Mouse (Mus musculus) embryo, embryonic 11 days (tissue): ENCODE measurements at regions not wholly inside any gene's neighbourhood (a gene's known extent, or its start where the extent isn't known, plus 50 kb on each side); places are given as distances from the start of the nearest gene placed in this dataset.

Source experiments
- DNase-seq: peaks from one replicate; pipeline ENCODE4 v3.0.0-alpha.2; 2015

DNA sequence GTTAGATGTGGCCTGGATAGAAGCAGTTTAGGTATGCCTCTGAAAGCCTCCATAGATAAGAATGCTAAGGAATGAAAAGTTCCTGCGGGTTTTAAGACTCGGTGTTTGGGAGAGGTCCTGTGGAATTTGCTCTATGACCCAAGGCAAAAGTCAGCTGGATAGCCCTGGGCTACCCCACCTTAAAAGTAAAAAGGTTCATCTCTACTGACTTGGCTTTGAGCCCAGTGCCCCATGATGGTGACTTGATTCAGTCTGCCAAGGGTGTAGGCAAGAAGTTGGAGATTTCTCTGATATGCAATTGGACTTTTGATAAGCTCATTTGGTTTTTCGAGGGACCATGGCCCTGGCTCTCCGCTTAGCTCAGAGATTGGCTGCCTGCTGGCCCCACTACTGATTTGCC lies 78.8 kb upstream of the Herc3 start:
- DNase-seq = no peak

DNA sequence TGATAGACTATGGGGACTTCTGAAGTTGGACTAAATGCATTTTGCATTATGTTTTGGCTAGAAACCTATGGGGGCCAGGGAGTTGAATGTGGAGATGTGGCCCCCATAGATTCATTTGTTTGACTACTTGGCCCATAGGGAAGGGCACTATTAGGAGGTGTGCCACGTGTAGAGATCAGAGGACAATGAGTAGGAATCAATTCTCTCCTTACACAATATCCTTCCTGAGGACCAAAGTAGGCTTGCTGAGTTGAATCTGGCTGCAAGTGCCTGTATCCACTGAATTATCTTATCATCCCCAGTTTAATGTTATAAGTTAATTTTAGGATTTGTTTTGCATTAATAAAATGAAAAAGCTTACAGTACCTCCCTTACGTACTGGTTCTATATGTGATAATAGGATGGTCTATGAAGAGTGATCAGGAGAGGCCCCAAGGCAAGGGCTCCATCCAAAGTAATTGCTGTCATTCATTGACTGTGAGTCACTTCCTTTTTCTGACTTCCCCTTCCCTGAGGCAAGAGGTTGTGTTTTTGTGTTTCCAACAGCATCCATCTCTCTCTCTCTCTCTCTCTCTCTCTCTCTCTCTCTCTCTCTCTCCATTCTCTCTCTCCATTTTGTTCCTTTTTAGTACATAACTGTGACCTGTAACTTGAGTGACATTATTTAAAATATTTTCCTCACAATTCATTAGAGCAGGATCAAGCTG lies 74.8 kb upstream of the Herc3 start:
- DNase-seq = no peak

DNA sequence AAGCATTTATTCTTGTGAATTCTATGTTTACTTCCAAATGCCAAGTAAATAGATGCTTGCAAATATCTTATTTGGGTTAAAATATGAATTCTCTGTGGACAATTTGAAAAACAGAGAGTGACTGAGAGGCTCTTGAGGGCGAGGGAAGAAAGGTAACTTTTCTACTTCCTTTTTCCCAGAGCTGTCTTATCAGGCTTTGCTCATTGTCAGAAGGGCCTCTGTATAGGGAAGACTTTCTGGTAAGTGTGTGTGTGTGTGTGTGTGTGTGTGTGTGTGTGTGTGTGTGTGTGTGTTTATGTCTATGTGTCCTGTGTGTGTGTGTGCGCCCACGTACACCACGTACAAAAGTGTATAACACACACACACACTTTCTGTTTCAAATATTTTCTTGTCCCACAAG lies 73.9 kb upstream of the Herc3 start:
- no peak for DNase-seq

DNA sequence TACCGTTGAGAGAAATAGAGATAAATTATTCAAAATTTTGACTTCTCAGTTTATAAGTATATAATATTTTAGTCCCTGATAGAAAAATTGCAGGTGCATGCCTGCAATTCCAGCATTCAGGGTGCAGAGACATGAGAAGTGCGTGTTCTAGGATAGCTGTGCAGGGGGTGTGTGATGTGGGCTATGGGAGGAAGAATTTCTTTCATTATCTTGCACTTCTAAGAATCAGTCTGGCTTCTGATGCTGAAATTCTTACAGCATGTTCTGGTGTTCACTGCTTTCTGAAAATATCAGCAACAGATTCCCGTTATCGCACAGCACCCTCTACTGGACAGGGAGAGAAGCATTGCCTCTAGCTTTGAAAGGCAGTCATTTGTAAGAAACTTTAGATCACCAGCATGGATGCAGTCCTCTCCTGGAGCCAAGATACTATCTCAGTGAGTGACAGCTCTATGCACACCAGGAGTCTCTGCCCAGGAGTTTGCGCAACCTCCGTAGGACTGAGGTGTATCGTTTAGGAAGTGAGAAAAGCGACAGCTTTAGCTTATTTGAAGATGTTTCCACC lies 60.5 kb upstream of the Herc3 start:
- peak; percentile 83 for DNase-seq

DNA sequence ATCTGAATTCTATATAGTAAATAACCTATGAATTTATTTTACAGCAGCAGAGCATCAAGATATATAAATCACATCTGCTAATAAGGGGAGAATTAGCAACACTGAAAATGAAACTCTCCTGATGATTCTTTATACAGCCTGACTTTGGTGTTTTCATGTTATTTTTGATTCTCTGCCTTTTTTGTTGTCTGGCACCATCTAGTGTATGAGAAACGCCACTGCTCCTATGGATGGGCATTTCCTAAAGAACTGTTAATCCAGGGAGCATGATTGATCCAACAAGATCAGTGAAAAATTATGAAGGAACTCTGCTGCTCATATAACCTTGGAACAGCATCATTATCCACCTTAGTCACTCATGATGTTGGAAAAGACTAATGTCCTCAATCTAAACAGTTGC lies 59.3 kb upstream of the Herc3 start:
- peak; percentile 47 for DNase-seq
